ENCODE assay signal across 11 mouse cellular contexts in the genomic region with DNA sequence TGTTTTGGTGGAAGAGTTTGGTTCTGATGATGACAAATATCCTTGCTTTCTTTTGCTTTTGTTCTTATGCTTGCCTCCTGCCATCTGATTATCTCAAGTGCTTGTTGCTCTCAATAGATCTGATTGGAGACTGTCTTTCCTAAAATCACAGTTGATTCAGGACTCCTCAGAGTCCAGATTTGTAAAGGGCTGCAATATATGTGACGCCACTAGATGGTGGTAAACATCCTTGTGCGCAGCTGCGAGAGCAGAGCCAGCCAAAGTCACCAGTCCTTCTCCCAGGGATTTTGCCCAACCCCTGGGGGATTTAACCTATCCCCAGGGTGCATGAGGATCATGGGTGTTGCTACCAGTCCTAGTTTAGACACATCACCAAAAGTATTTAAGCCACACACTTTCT. TPM values are rescaled to one million over a fixed set of nuclear protein-coding genes. Genes with fewer than 3 reads are reported as not detected.
DNase-seq lines count a peak whose midpoint lies in the region; ATAC-seq and TF ChIP-seq lines count a peak whose summit lies in the region.
"Had no signal": no experiment of that assay in that cellular context is flagged by ENCODE, and none has a peak within 500 bp of the region (broad histone marks: within the 10 kb centered on the region; RNA-seq: fewer than 3 reads in every experiment).

No protein-coding gene starts in this region.

- peak; percentile 71 for TF ChIP-seq CTCF in stomach, postnatal 0 days (IDR thresholded peaks at IDR 0.05; ENCODE audit: low read depth)

- H3K4me1 ChIP-seq in kidney, embryonic 14.5 days (ENCODE audit: control insufficient read depth, insufficient read depth, low read length), result no peaks in the 10 kb centered on the region
- no peaks in the 10 kb centered on the region for H3K4me1 ChIP-seq in stomach, postnatal 0 days (replicated peaks; ENCODE audit: control insufficient read depth, insufficient read depth)

- H3K4me2 ChIP-seq in kidney, embryonic 14.5 days (replicated peaks; ENCODE audit: low read depth, low read length), result no peak overlapping the region
- no peak overlapping the region for H3K4me2 ChIP-seq in stomach, postnatal 0 days (replicated peaks; ENCODE audit: low read depth)

- no peak overlapping the region for H3K4me3 ChIP-seq in kidney, embryonic 14.5 days (ENCODE audit: low read length)
- no peak overlapping the region for H3K4me3 ChIP-seq in stomach, postnatal 0 days (ENCODE audit: low read depth, low read length)

- H3K9ac ChIP-seq in kidney, embryonic 14.5 days (ENCODE audit: low read depth, low read length), result no peak overlapping the region
- no peak overlapping the region for H3K9ac ChIP-seq in stomach, postnatal 0 days (ENCODE audit: low read length)

- peak; percentile 1 for DNase-seq in kidney, adult 11 months
- DNase-seq in right cerebral cortex, adult 2 months (ENCODE audit: low spot score in 2 of 2), result peak; percentile 5 to 13
- no peak for DNase-seq in right cerebral cortex, postnatal 10 days (ENCODE audit: low spot score in 2 of 2)
- peak; percentile 8 for DNase-seq in embryo, embryonic 9.5 days (ENCODE audit: extremely low spot score)
- DNase-seq in stomach, postnatal 0 days (ENCODE audit: low spot score), result peak; percentile 15
- DNase-seq: heart, adult 18-20 months; thymus, adult 2 months had no signal

- H3K27ac ChIP-seq in kidney, embryonic 14.5 days (ENCODE audit: low read depth, low read length), result no peak overlapping the region
- H3K27ac ChIP-seq in stomach, postnatal 0 days (replicated peaks), result no peak overlapping the region

- H3K36me3 ChIP-seq in kidney, embryonic 14.5 days (ENCODE audit: control insufficient read depth, insufficient read depth, low read length), result no peaks in the 10 kb centered on the region
- no peaks in the 10 kb centered on the region for H3K36me3 ChIP-seq in stomach, postnatal 0 days (ENCODE audit: control insufficient read depth, insufficient read depth, low read length)

- TF ChIP-seq EP300 in stomach, postnatal 0 days (optimal IDR thresholded peaks at IDR 0.05), result no peak

- WGBS in kidney, embryonic 14.5 days, result 7% methylated on average over 3 of the region's 3 CpGs
- 6% methylated on average over 3 of the region's 3 CpGs for WGBS in stomach, postnatal 0 days

- no peaks in the 10 kb centered on the region for H3K9me3 ChIP-seq in kidney, embryonic 14.5 days (ENCODE audit: control insufficient read depth, low read length)
- H3K9me3 ChIP-seq in stomach, postnatal 0 days (ENCODE audit: control insufficient read depth, low read length), result no peaks in the 10 kb centered on the region

- no peak for ATAC-seq in kidney, embryonic 14.5 days (ENCODE audit: low FRiP score, low TSS enrichment)
- no peak for ATAC-seq in stomach, postnatal 0 days (ENCODE audit: low FRiP score, low TSS enrichment)
- no peak for ATAC-seq in erythroblast, adult 5-6 weeks (replicated peaks; ENCODE audit: low FRiP score, poor library complexity, severe bottlenecking)

- no peaks in the 10 kb centered on the region for H3K27me3 ChIP-seq in kidney, embryonic 14.5 days (ENCODE audit: control insufficient read depth, insufficient read depth, low read length)
- H3K27me3 ChIP-seq in stomach, postnatal 0 days (ENCODE audit: control insufficient read depth, insufficient read depth, low read length), result no peaks in the 10 kb centered on the region

RNA-seq across cellular contexts. Expression of a gene that starts 38.7 kb away (rescaled TPM):
- polyA plus RNA-seq in kidney, embryonic 14.5 days (2014; fragmentation: Nextera tagmentation; extraction: Ambion mirVana), result not detected in 2 replicates
- polyA plus RNA-seq in stomach, postnatal 0 days (2015; fragmentation: Nextera tagmentation; extraction: Ambion mirVana), result 11.0 and 11.3 TPM in 2 replicates
- not detected in 2 replicates for total RNA-seq in erythroblast, adult 5-6 weeks (2015; ENCODE audit: low replicate concordance)
- not detected in 2 replicates for total RNA-seq in erythroblast, adult 5-6 weeks (2017; ENCODE audit: low replicate concordance)
- total RNA-seq: heart, adult 18-20 months had no signal
- polyA plus RNA-seq: embryonic facial prominence, embryonic 14.5 days; large intestine, adult 2 months; thymus, adult 2 months had no signal

Comparison
In these comparisons a context has a peak if more than half of its experiments do, and no peak if none do; other contexts are left out.
1. DNase-seq: peak in kidney, adult 11 months (single experiment), right cerebral cortex, adult 2 months (2 of 2), embryo, embryonic 9.5 days (single experiment) and stomach, postnatal 0 days (single experiment); none in right cerebral cortex, postnatal 10 days (0 of 2).
2. RNA of a gene that starts 38.7 kb away (polyA plus RNA-seq): 11.0 to 11.3 TPM in stomach, postnatal 0 days; not detected in kidney, embryonic 14.5 days; every median in the first group is over 10 times any median in the second.